Mouse (Mus musculus): ENCODE measurements around the gene Zfyve28.

DNA sequence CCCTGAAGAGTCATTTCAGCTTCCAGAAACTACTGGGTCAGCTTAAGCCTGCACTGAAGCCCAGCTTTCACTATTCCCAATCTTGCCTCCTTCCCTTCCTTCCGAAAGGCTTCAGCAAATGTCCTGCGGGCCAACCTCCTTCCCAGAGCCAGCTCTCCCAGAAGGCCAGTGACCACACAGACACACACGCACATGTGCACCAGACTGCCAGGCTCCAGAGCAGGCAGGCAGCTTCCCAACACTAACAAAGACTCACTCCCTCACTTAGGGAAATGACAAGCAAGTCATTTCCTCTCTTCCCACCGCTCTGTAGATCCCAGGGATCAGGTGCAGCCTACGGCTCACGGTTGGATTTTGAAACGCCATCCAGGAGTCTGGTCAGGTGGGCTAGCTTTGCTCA, 12.1 kb downstream of the Zfyve28 start:
- TF ChIP-seq CTCF (IDR thresholded peaks at IDR 0.05; ENCODE audit: low read depth) (no peak), EP300 (optimal IDR thresholded peaks at IDR 0.05) (no peak)
